Mouse (Mus musculus): Measurements from ENCODE around the gene Akap11. TPM values are rescaled to one million over a fixed set of nuclear protein-coding genes. Genes with fewer than 3 reads are reported as not detected.
A peak's percentile ranks its signal among the peaks of the same experiment; 100 is the strongest.

Akap11 gene
- total RNA-seq, 2 experiments from 2014 or later = 26.5 to 40.8 TPM

GRCm38 (mm10) chr14:78530256-78530655 lies 6.4 kb downstream of the Akap11 start:
- no peak for ATAC-seq (replicated peaks; ENCODE audit: low FRiP score, low TSS enrichment, poor library complexity, severe bottlenecking)

- no peak for ATAC-seq (replicated peaks; ENCODE audit: low FRiP score, low TSS enrichment, poor library complexity, severe bottlenecking)
These were observed 7.9 kb downstream of the Akap11 start for GRCm38 (mm10) chr14:78528461-78529425.

- no peak for ATAC-seq (replicated peaks; ENCODE audit: low FRiP score, low TSS enrichment, poor library complexity, severe bottlenecking)
These were observed 9.7 kb downstream of the Akap11 start for GRCm38 (mm10) chr14:78526907-78527306.

GRCm38 (mm10) chr14:78526475-78526874 lies 10.1 kb downstream of the Akap11 start:
- no peak for ATAC-seq (replicated peaks; ENCODE audit: low FRiP score, low TSS enrichment, poor library complexity, severe bottlenecking)

GRCm38 (mm10) chr14:78525611-78526457 lies 10.8 kb downstream of the Akap11 start:
- ATAC-seq (replicated peaks; ENCODE audit: low FRiP score, low TSS enrichment, poor library complexity, severe bottlenecking) = peak; percentile 99

GRCm38 (mm10) chr14:78525059-78525458 lies 11.5 kb downstream of the Akap11 start:
- no peak for ATAC-seq (replicated peaks; ENCODE audit: low FRiP score, low TSS enrichment, poor library complexity, severe bottlenecking)

- ATAC-seq (replicated peaks; ENCODE audit: low FRiP score, low TSS enrichment, poor library complexity, severe bottlenecking) = peak; percentile 87
These were observed 25.9 kb downstream of the Akap11 start for GRCm38 (mm10) chr14:78510713-78511112.

GRCm38 (mm10) chr14:78509791-78510190 lies 26.8 kb downstream of the Akap11 start:
- ATAC-seq (replicated peaks; ENCODE audit: low FRiP score, low TSS enrichment, poor library complexity, severe bottlenecking) = no peak

- no peak for ATAC-seq (replicated peaks; ENCODE audit: low FRiP score, low TSS enrichment, poor library complexity, severe bottlenecking)
These were observed 36.0 kb downstream of the Akap11 start for GRCm38 (mm10) chr14:78500578-78500977.

- ATAC-seq (replicated peaks; ENCODE audit: low FRiP score, low TSS enrichment, poor library complexity, severe bottlenecking) = peak; percentile 66
These were observed 39.9 kb downstream of the Akap11 start for GRCm38 (mm10) chr14:78496691-78497090.

- ATAC-seq (replicated peaks; ENCODE audit: low FRiP score, low TSS enrichment, poor library complexity, severe bottlenecking) = peak; percentile 89
These were observed 41.4 kb downstream of the Akap11 start for GRCm38 (mm10) chr14:78495241-78495640.

- no peak for ATAC-seq (replicated peaks; ENCODE audit: low FRiP score, low TSS enrichment, poor library complexity, severe bottlenecking)
These were observed 44.0 kb downstream of the Akap11 start for GRCm38 (mm10) chr14:78492602-78493001.

GRCm38 (mm10) chr14:78491432-78491831 lies 45.2 kb downstream of the Akap11 start:
- ATAC-seq (replicated peaks; ENCODE audit: low FRiP score, low TSS enrichment, poor library complexity, severe bottlenecking) = no peak

- ATAC-seq (replicated peaks; ENCODE audit: low FRiP score, low TSS enrichment, poor library complexity, severe bottlenecking) = peak; percentile 99
These were observed 54.0 kb downstream of the Akap11 start for GRCm38 (mm10) chr14:78482385-78483231.

- no peak for ATAC-seq (replicated peaks; ENCODE audit: low FRiP score, low TSS enrichment, poor library complexity, severe bottlenecking)
These were observed 62.5 kb downstream of the Akap11 start for GRCm38 (mm10) chr14:78474058-78474457.

- no peak for ATAC-seq (replicated peaks; ENCODE audit: low FRiP score, low TSS enrichment, poor library complexity, severe bottlenecking)
These were observed 65.9 kb downstream of the Akap11 start for GRCm38 (mm10) chr14:78470714-78471113.

GRCm38 (mm10) chr14:78468991-78469390 lies 67.6 kb downstream of the Akap11 start:
- no peak for ATAC-seq (replicated peaks; ENCODE audit: low FRiP score, low TSS enrichment, poor library complexity, severe bottlenecking)

GRCm38 (mm10) chr14:78467994-78468393 lies 68.6 kb downstream of the Akap11 start:
- ATAC-seq (replicated peaks; ENCODE audit: low FRiP score, low TSS enrichment, poor library complexity, severe bottlenecking) = no peak

- no peak for ATAC-seq (replicated peaks; ENCODE audit: low FRiP score, low TSS enrichment, poor library complexity, severe bottlenecking)
These were observed 72.3 kb downstream of the Akap11 start for GRCm38 (mm10) chr14:78464353-78464752.
